Mouse (Mus musculus): ENCODE measurements at regions not wholly inside any gene's neighbourhood (a gene's known extent, or its start where the extent isn't known, plus 50 kb on each side); places are given as distances from the start of the nearest gene placed in this dataset.

DNA sequence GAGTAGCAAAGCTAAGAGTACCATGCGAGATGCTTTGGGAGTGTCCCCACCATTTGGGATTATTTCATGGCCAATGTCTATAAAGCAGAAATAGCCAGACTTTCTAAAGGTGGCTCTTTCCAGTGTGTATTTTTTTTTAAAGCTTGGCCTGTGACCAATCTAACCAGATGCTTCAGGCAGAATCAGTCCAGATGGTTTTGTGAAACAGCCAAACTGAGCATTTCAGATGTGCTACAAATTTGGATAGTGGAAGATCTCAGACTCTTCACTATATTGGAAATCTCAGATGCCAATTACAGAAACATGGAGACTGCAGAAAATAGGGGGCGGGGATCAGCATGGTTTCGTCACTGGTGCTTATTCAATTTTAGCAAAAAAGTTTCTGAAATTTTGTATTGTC lies 213.6 kb upstream of the Nmur2 start:
- TF ChIP-seq CTCF (IDR thresholded peaks at IDR 0.05; ENCODE audit: low read depth) (no peak), EP300 (IDR thresholded peaks at IDR 0.05; ENCODE audit: low read depth) (no peak)
